Mouse (Mus musculus): Measurements from ENCODE around the gene Hebp1. TPM values are rescaled to one million over a fixed set of nuclear protein-coding genes. Genes with fewer than 3 reads are reported as not detected.

Hebp1 gene
- total RNA-seq, 2 experiments from 2014 or later: 37.8 to 39.5 TPM

GRCm38 (mm10) chr6:135141451-135142147 lies 56.2 kb downstream of the Hebp1 start:
- intact Hi-C loops (cut with DNase I): no loop called here
- no peak for DNase-seq (ENCODE audit: extremely low spot score in 1 of 2, low spot score in 2 of 2)

- intact Hi-C loops (cut with DNase I): no loop called here
Observed at GRCm38 (mm10) chr6:135138746-135139145, 59.1 kb downstream of the Hebp1 start.

GRCm38 (mm10) chr6:135138207-135138606 lies 59.6 kb downstream of the Hebp1 start:
- intact Hi-C loops (cut with DNase I): no loop called here

More at GRCm38 (mm10) chr6:135138746-135139145, 59.1 kb downstream of the Hebp1 start:
- DNase-seq (ENCODE audit: extremely low spot score in 1 of 2, low spot score in 2 of 2): no peak

GRCm38 (mm10) chr6:135137736-135138135 lies 60.1 kb downstream of the Hebp1 start:
- intact Hi-C loops (cut with DNase I): no loop called here
- no peak for DNase-seq (ENCODE audit: extremely low spot score in 1 of 2, low spot score in 2 of 2)

More at GRCm38 (mm10) chr6:135138207-135138606, 59.6 kb downstream of the Hebp1 start:
- no peak for DNase-seq (ENCODE audit: extremely low spot score in 1 of 2, low spot score in 2 of 2)

GRCm38 (mm10) chr6:135136439-135137161 lies 61.2 kb downstream of the Hebp1 start:
- no peak for DNase-seq (ENCODE audit: extremely low spot score in 1 of 2, low spot score in 2 of 2)

GRCm38 (mm10) chr6:135135735-135136134 lies 62.1 kb downstream of the Hebp1 start:
- no peak for DNase-seq (ENCODE audit: extremely low spot score in 1 of 2, low spot score in 2 of 2)
- intact Hi-C loops (cut with DNase I): no loop called here

More at GRCm38 (mm10) chr6:135136439-135137161, 61.2 kb downstream of the Hebp1 start:
- intact Hi-C loops (cut with DNase I): no loop called here

GRCm38 (mm10) chr6:135133486-135133885 lies 64.3 kb downstream of the Hebp1 start:
- no peak for DNase-seq (ENCODE audit: extremely low spot score in 1 of 2, low spot score in 2 of 2)
- intact Hi-C loops (cut with DNase I): no loop called here

GRCm38 (mm10) chr6:135133086-135133485 lies 64.7 kb downstream of the Hebp1 start:
- intact Hi-C loops (cut with DNase I): no loop called here
- DNase-seq (ENCODE audit: extremely low spot score in 1 of 2, low spot score in 2 of 2): no peak

- intact Hi-C loops (cut with DNase I): no loop called here
- no peak for DNase-seq (ENCODE audit: extremely low spot score in 1 of 2, low spot score in 2 of 2)
Observed at GRCm38 (mm10) chr6:135124755-135125380, 73.0 kb downstream of the Hebp1 start.

GRCm38 (mm10) chr6:135118183-135118582 lies 79.6 kb downstream of the Hebp1 start, which contains the start of gene Gprc5d:
Gene Gprc5d, minus strand, starts transcription at chr6:135118283.
- intact Hi-C loops (cut with DNase I): no loop called here
- no peak for DNase-seq (ENCODE audit: extremely low spot score in 1 of 2, low spot score in 2 of 2)

GRCm38 (mm10) chr6:135116479-135116878 lies 81.3 kb downstream of the Hebp1 start:
- DNase-seq (ENCODE audit: extremely low spot score in 1 of 2, low spot score in 2 of 2): no peak
- intact Hi-C loops (cut with DNase I): no loop called here

- no peak for DNase-seq (ENCODE audit: extremely low spot score in 1 of 2, low spot score in 2 of 2)
- intact Hi-C loops (cut with DNase I): no loop called here
Observed at GRCm38 (mm10) chr6:135113114-135113436, 84.7 kb downstream of the Hebp1 start.

- intact Hi-C loops (cut with DNase I): no loop called here
- no peak for DNase-seq (ENCODE audit: extremely low spot score in 1 of 2, low spot score in 2 of 2)
Observed at GRCm38 (mm10) chr6:135112411-135113113, 85.3 kb downstream of the Hebp1 start.

- DNase-seq (ENCODE audit: extremely low spot score in 1 of 2, low spot score in 2 of 2): no peak
- intact Hi-C loops (cut with DNase I): no loop called here
Observed at GRCm38 (mm10) chr6:135107014-135107413, 90.8 kb downstream of the Hebp1 start.

GRCm38 (mm10) chr6:135102736-135103303 lies 95.0 kb downstream of the Hebp1 start:
- no peak for DNase-seq (ENCODE audit: extremely low spot score in 1 of 2, low spot score in 2 of 2)
- intact Hi-C loops (cut with DNase I): no loop called here

- intact Hi-C loops (cut with DNase I): no loop called here
Observed at GRCm38 (mm10) chr6:135100787-135101472, 96.9 kb downstream of the Hebp1 start.

GRCm38 (mm10) chr6:135092798-135093470 lies 104.9 kb downstream of the Hebp1 start:
- peak in 1 of 2 experiments; percentile 44 for DNase-seq (ENCODE audit: extremely low spot score in 1 of 2, low spot score in 2 of 2)
- intact Hi-C loops (cut with DNase I): no loop called here

More at GRCm38 (mm10) chr6:135100787-135101472, 96.9 kb downstream of the Hebp1 start:
- DNase-seq (ENCODE audit: extremely low spot score in 1 of 2, low spot score in 2 of 2): no peak

GRCm38 (mm10) chr6:135090661-135091060 lies 107.2 kb downstream of the Hebp1 start:
- intact Hi-C loops (cut with DNase I): no loop called here
- no peak for DNase-seq (ENCODE audit: extremely low spot score in 1 of 2, low spot score in 2 of 2)
